Mouse (Mus musculus) urinary bladder, postnatal 4 days (tissue): ENCODE results near the gene Klhl30.

Experiments used
- DNase-seq, 2 experiments: peaks; one replicate each; pipeline ENCODE4 v3.0.0; 2021 to 2022; ENCODE audit warnings: low spot score in 2 of 2

Gene Klhl30

GRCm38 (mm10) chr1:91350841-91351240 lies at the start of gene Klhl30:
Gene Klhl30 (plus strand): TSS chr1:91351016.
- no peak for DNase-seq

GRCm38 (mm10) chr1:91301206-91301920 lies 49.5 kb upstream of the Klhl30 start:
- DNase-seq: no peak

GRCm38 (mm10) chr1:91302021-91302420 lies 48.8 kb upstream of the Klhl30 start:
- no peak for DNase-seq

DNA sequence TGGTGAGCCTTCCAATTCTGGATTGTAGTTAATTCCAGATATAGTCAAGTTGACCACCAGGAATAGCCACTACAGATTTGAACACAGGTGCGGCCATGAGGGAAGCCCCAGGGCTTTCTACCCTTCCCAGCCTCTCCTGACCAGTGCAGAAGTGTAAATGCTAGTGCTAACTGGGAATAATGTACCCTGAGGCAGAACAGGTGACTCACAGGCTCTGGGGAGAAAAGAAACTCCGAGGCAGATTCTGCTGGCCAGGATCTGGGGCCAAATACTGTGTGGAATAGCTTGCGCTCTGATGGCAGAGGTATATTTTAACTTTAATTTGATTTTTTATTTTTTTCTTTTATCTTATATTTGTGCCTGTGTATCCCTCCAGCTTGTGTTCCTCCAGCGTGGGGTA lies 46.2 kb upstream of the Klhl30 start:
- DNase-seq: no peak

DNA sequence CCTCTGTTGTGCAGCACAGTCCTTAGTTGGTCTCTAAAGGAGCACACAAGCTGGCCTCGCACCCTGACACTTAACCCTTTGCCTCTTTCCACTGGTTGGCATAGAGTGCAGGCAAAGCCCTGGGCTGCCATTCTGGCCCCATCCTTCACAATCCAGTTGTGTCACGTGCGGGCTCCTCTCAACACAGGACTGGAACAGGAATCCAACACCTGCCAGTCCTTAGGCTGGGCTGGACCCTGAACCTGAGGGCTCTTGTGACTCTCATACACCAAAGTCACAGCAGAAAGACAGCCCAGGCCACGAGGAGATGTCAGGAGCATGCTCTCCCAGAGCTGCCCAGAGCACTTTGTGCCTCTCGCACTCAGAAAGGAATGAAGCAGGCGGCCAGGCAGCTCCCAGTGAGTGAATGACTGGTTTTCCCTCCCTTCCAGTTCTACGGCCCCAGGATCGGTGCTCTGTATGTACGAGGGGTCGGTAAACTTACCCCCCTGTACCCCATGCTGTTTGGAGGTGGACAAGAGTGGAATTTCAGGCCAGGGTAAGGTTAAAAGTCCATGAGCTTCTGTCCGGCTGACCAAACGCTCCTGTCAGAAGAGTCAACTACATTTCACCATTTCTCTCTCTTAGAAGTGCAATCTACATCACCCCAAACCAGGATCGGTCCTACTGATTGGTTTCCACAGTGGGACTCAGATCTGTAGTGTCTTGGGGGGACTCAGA lies 41.3 kb upstream of the Klhl30 start:
- no peak for DNase-seq

GRCm38 (mm10) chr1:91312273-91312672 lies 38.5 kb upstream of the Klhl30 start:
- no peak for DNase-seq

- DNase-seq: no peak
Observed at GRCm38 (mm10) chr1:91313251-91313650, 37.6 kb upstream of the Klhl30 start.

- DNase-seq: no peak
Observed at GRCm38 (mm10) chr1:91317656-91318055, 33.2 kb upstream of the Klhl30 start.

DNA sequence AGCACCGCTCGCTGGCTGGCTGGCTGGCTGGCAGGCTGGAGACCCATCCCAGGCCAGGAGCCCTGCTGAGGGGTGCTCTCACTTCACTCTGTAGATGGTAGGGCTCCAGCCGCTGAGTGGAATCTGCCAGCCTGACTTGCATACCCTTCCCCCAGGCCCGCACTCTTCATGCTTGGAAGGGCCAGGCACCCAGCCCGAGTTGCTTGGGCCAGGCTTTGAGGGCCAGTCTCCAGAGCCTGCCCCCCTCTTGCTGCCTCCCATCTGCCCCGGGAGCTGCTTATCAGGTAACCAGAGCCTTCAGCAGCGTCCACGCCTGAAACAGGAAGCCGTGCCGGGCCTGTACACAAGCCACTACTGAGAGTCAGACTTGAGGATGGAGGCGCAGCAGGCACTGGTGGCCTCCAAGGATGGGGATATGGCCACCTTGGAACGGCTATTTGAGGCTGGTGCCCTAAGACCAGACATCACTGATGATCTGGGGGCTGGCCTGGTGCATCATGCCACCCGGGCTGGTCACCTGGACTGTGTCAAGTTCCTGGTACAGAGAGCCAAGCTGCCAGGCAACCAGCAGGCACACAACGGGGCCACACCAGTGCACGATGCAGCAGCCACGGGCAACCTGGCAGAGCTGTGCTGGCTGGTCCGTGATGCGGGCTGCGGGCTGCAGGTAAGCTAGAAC lies 28.9 kb upstream of the Klhl30 start, which contains the start of gene Espnl:
Gene Espnl, plus strand, starts transcription at position 316 of the 679 bp plus-strand sequence.
- DNase-seq: no peak

GRCm38 (mm10) chr1:91324646-91325045 lies 26.2 kb upstream of the Klhl30 start:
- no peak for DNase-seq

DNA sequence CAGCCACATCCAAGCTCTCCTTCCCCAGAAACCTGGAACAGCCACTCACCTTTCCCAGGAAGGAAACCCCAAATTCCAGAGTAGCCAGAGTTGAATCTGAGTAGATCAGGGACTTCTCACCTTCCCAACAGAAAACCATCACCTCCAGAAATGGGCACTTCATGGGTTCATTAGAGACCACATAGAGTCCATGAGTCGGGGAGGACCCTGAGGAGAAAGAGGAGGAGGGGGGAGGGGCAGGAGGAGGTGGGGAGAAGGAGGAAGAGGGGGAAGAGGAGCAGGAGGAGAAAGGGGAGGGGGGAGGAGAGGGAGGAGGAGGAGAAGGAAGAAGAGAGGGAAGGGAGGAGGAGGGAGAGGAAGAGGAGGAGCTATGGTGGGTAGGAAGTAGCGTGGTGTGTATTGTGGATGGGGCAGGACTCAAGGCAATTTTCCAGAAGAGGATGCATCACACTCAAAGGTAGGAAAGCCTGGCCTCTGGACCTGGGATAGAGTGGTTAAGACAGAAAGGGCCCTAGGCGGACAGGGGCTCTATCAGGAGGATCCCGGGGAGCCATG lies 25.3 kb upstream of the Klhl30 start:
- DNase-seq: no peak

- no peak for DNase-seq
Observed at GRCm38 (mm10) chr1:91332102-91332501, 18.7 kb upstream of the Klhl30 start.

- DNase-seq: no peak
Observed at GRCm38 (mm10) chr1:91333582-91333981, 17.2 kb upstream of the Klhl30 start.

DNA sequence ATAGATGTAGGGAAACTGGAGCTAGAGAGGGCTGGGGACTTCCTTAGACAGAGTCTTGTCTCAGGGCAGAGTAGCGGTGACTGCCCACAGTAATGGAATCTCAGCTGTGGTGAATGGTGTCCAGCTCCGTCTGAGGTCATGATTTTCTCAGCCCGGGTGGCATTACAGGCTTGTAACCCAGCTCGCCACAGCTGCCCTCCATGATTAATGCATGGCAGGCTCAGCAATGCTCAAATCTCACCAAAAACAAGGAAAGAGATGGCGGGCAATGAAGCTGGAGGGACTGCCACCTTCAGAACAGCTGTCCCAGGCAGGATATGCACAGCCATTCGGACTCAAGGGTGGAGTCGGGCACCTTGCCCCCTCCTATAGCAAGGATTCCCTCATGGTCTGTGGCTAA lies 13.5 kb upstream of the Klhl30 start:
- DNase-seq: no peak

GRCm38 (mm10) chr1:91344001-91344400 lies 6.8 kb upstream of the Klhl30 start:
- no peak for DNase-seq

- no peak for DNase-seq
Observed at GRCm38 (mm10) chr1:91344921-91345685, 5.7 kb upstream of the Klhl30 start.

- DNase-seq: no peak
Observed at GRCm38 (mm10) chr1:91346892-91347291, 3.9 kb upstream of the Klhl30 start.

- no peak for DNase-seq
Observed at GRCm38 (mm10) chr1:91351249-91351648, 433 bp downstream of the Klhl30 start.

GRCm38 (mm10) chr1:91352277-91352676 lies 1.5 kb downstream of the Klhl30 start:
- DNase-seq: no peak

GRCm38 (mm10) chr1:91356105-91356504 lies 5.3 kb downstream of the Klhl30 start:
- DNase-seq: no peak

DNA sequence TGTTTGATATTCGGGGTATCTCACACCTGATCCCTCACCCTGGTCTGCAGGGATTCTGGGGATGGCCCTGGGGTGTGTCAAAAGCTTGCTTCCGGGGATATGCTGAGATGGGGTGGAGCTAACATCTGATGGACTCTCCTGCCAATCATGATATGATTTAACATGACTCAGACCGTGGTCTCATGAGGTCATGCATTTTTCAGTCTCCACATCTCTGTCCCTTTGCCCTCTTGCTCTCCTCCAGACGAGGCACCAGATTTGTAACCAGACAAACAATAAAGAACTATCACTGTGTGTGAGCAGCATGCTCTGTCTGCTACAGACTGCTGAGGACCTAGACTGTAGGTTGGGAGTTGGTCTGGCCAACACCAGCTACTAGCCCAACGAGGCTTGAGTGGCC lies 11.3 kb downstream of the Klhl30 start:
- DNase-seq: no peak
